Mouse (Mus musculus) brain, adult 2 months (tissue): ENCODE data around the gene Mkks.

Experiments used
- DNase-seq: peaks from one replicate; pipeline ENCODE4 v3.0.0; 2011; ENCODE audit warnings: low read depth, low spot score

The Mkks gene

DNA sequence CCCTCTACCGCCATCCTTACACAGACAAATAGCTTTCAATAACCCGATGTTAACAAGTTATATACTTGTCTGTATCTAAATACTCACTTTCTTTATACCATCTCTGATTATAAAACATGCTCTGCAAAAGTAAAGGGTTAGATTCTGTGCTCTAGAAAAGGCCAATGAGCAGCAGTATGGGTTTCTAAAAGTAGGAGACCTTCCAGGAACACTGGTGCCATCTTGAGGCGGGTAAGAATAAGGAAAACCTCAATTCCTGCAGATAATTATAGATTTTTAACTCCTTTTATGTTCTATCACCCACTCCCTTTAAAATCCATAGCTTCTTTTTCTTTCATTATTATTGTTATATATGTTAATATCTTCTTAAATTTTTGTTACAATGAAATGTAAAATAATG lies 55.3 kb downstream of the Mkks start:
- DNase-seq = peak; percentile 85

DNA sequence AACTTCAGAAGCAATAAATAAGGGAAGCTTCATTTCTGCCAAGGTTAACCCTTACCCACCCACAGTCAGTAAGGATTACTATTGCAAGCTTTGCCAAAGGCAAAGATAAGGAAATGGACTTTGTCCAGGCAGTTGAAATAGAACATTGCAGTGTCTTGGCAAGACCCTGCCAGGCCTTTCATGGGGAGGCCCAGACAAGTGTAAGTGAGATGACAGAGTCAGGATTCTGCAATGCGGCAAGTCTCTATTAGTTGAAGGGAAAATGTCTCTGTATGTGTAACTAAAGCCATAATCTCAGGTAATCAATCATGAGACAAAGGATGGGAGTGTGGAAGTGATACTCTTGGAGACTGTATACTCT lies 56.5 kb downstream of the Mkks start:
- no peak for DNase-seq

DNA sequence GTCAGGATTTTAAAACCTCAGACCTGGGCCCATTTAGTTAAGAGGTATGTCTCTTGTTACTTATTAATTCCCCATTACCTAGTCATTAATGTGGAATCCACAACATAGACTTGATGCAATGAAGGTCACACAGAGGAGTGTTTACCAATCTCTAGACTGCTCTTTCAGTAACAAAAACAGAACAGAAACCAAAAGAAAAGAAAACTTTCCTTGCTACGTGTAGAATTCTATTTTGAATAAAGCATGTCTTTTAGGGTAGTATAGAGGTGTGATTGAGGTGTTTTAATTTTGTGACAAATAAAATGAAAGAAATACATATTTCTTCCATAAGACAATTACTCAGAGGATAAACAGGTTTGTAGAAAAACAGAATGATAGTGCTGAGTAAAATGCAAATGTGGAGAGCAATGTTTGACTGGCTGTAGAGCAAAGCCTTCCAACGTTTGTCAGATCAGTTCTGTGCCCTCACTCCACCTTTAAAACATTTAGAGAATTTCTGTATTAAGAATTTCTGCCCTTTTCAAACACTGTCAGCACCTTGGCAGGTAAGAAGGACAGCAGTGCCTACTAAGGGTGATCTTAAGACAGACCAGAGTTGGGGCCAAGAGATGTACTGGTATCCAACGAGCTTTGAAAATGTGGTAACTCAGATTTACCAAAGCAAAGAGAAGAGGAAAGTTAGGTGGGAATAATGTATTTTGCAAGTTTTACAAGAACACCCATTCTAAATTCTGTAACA lies 57.0 kb downstream of the Mkks start:
- no peak for DNase-seq

DNA sequence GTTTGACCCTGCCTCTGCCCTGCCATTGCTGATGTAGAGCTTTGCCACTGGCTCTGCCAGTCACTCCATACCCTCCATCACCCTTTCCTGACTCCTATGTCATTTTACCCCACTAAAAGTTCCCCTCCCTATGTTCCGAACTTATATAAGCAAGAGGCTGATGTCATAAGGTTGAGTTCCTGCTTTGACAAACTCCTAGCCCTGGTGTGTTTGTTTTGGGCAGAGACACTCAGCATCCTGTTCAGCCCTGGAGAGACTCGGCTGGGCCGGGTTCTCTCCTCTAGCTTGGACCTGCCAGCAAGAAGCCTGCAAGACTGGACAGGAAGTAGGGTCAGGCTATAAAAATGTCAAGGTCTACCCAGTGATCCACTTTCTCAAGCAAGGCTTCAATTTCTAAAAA lies 58.3 kb downstream of the Mkks start:
- DNase-seq = no peak

DNA sequence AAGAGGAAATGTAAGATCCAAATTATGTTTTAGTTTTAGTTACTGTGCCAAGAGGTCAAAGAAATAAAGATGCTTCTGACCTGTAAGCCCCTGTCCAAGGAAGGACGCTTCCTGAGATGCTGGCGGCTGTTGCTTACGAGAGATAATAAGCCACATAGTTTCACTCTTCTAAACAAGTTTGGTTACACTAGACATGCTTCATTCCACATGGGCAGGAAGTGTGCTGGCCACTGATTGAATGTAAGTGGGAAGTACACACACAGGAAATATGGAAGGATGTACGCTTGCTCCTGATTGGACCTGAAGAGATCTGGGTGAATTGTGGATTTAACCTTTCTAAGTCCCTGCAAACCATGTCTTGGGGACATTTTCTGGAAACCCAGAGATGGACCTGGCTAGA lies 63.6 kb downstream of the Mkks start:
- DNase-seq = no peak
